Mouse (Mus musculus): Measurements from ENCODE around the gene C130026I21Rik. TPM values are rescaled to one million over a fixed set of nuclear protein-coding genes. Genes with fewer than 3 reads are reported as not detected.
"Not testable (repeated sequence)": the region's sequence is repeated elsewhere in the genome, so short reads cannot be mapped to it uniquely, and the experiment has no call there.

Gene C130026I21Rik
- polyA plus RNA-seq, 1 experiment from 2014 or later: not detected

- H3K9me3 ChIP-seq (ENCODE audit: control insufficient read depth, low read length); H3K27me3 ChIP-seq (ENCODE audit: control insufficient read depth, insufficient read depth, low read length); H3K4me2 ChIP-seq (ENCODE audit: low read depth); H3K36me3 ChIP-seq (ENCODE audit: control insufficient read depth, insufficient read depth, low read length); DNase-seq (ENCODE audit: low spot score); H3K4me1 ChIP-seq (ENCODE audit: control insufficient read depth, insufficient read depth, low read length); ATAC-seq (ENCODE audit: insufficient read depth, low FRiP score, low TSS enrichment); H3K27ac ChIP-seq (ENCODE audit: low read depth, low read length); H3K4me3 ChIP-seq (ENCODE audit: low read depth, low read length); H3K9ac ChIP-seq (ENCODE audit: low read length): not testable (repeated sequence)
- 83% methylated on average over 6 of the region's 7 CpGs for WGBS
Observed at GRCm38 (mm10) chr1:85099081-85099480, 171.3 kb downstream of the C130026I21Rik start.

DNA sequence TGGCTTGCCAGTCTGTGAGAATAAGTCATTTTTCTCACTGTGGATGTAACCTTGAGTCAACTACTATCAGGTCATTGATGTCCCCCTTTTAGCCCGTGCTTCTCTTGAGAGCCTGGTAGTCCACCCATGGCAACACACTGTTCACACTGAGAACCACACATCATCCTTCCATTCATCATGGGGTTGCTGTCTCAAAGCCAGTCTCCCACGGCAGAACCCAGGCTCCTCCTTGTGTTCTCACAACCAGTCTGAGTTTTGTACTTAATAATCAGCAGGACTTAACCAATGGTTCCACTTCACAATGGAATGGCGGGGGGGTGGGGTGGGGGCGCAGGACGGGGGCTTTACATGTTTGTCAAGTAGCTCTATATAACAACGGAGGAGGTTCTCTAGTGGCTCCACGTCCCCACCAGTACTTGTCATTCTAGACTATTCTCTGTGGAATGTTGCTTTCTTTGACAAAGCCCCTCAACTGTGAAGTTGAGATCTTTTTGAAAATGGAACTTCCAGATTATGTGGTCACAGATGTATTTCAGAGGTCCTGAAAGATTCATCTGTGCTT is 177.3 kb downstream of the C130026I21Rik start:
- not testable (repeated sequence) for H3K9ac ChIP-seq (ENCODE audit: low read length); H3K36me3 ChIP-seq (ENCODE audit: control insufficient read depth, insufficient read depth, low read length); H3K4me1 ChIP-seq (ENCODE audit: control insufficient read depth, insufficient read depth, low read length); H3K4me3 ChIP-seq (ENCODE audit: low read depth, low read length); DNase-seq (ENCODE audit: low spot score); ATAC-seq (ENCODE audit: insufficient read depth, low FRiP score, low TSS enrichment); H3K9me3 ChIP-seq (ENCODE audit: control insufficient read depth, low read length); H3K27ac ChIP-seq (ENCODE audit: low read depth, low read length); H3K4me2 ChIP-seq (ENCODE audit: low read depth); H3K27me3 ChIP-seq (ENCODE audit: control insufficient read depth, insufficient read depth, low read length)
- 81% methylated on average over 6 of the region's 7 CpGs for WGBS

DNA sequence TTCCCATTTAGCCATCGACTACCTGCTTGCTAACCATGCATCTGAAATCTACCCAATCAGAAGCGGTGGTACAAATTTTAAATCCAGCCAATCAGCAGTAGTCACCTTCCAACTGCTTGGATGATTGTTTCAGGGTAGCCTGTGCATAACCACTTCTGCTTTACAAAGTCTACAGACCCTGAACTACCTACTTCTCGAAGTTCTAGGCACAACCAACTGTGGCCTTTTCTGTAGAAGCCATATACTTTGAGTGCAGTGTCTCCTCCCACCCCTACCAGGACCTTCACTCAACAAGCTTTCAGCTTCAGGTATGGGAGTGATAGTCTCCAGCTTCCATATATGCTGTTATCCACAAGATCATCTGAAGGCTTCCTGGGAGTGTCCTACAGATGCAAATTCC is 178.2 kb downstream of the C130026I21Rik start:
- 63% methylated on average over 1 of the region's 3 CpGs for WGBS
- not testable (repeated sequence) for H3K36me3 ChIP-seq (ENCODE audit: control insufficient read depth, insufficient read depth, low read length); DNase-seq (ENCODE audit: low spot score); H3K4me2 ChIP-seq (ENCODE audit: low read depth); H3K9me3 ChIP-seq (ENCODE audit: control insufficient read depth, low read length); H3K9ac ChIP-seq (ENCODE audit: low read length); ATAC-seq (ENCODE audit: insufficient read depth, low FRiP score, low TSS enrichment); H3K27me3 ChIP-seq (ENCODE audit: control insufficient read depth, insufficient read depth, low read length); H3K4me3 ChIP-seq (ENCODE audit: low read depth, low read length); H3K4me1 ChIP-seq (ENCODE audit: control insufficient read depth, insufficient read depth, low read length); H3K27ac ChIP-seq (ENCODE audit: low read depth, low read length)

DNA sequence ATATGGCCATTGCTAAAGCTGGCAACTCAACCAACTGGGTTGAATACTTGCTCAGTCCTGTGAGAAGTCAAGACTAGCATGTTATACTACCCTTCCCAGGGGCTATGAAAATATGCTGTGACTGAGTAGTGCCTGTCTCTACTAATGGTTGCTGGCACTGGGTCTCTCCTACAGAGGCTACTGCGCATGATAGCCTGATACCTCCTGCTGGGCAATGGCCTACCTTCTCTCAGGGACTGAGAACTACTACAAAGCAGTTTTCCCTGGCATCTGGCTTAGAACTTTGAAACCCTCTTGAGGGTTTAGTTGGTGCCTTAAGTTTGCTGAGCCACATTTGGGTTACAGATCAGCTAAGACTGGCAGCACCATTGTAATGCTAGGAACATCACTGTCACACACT is 184.2 kb downstream of the C130026I21Rik start:
- not testable (repeated sequence) for H3K36me3 ChIP-seq (ENCODE audit: control insufficient read depth, insufficient read depth, low read length); H3K27ac ChIP-seq (ENCODE audit: low read depth, low read length); ATAC-seq (ENCODE audit: insufficient read depth, low FRiP score, low TSS enrichment); H3K9ac ChIP-seq (ENCODE audit: low read length); H3K4me1 ChIP-seq (ENCODE audit: control insufficient read depth, insufficient read depth, low read length); H3K27me3 ChIP-seq (ENCODE audit: control insufficient read depth, insufficient read depth, low read length); H3K9me3 ChIP-seq (ENCODE audit: control insufficient read depth, low read length); H3K4me3 ChIP-seq (ENCODE audit: low read depth, low read length); H3K4me2 ChIP-seq (ENCODE audit: low read depth); DNase-seq (ENCODE audit: low spot score)
- WGBS: 100% methylated on average over 1 of the region's 1 CpGs

GRCm38 (mm10) chr1:85084803-85085202 is 185.6 kb downstream of the C130026I21Rik start:
- H3K9me3 ChIP-seq (ENCODE audit: control insufficient read depth, low read length); H3K27ac ChIP-seq (ENCODE audit: low read depth, low read length); ATAC-seq (ENCODE audit: insufficient read depth, low FRiP score, low TSS enrichment); H3K36me3 ChIP-seq (ENCODE audit: control insufficient read depth, insufficient read depth, low read length); H3K4me1 ChIP-seq (ENCODE audit: control insufficient read depth, insufficient read depth, low read length); H3K27me3 ChIP-seq (ENCODE audit: control insufficient read depth, insufficient read depth, low read length); H3K9ac ChIP-seq (ENCODE audit: low read length); H3K4me2 ChIP-seq (ENCODE audit: low read depth); DNase-seq (ENCODE audit: low spot score); H3K4me3 ChIP-seq (ENCODE audit: low read depth, low read length): not testable (repeated sequence)
- 72% methylated on average over 3 of the region's 3 CpGs for WGBS

GRCm38 (mm10) chr1:85073099-85073498 is 197.3 kb downstream of the C130026I21Rik start:
- not testable (repeated sequence) for H3K36me3 ChIP-seq (ENCODE audit: control insufficient read depth, insufficient read depth, low read length); H3K4me3 ChIP-seq (ENCODE audit: low read depth, low read length); H3K9ac ChIP-seq (ENCODE audit: low read length); H3K27me3 ChIP-seq (ENCODE audit: control insufficient read depth, insufficient read depth, low read length); H3K4me1 ChIP-seq (ENCODE audit: control insufficient read depth, insufficient read depth, low read length); H3K27ac ChIP-seq (ENCODE audit: low read depth, low read length); ATAC-seq (ENCODE audit: insufficient read depth, low FRiP score, low TSS enrichment); H3K4me2 ChIP-seq (ENCODE audit: low read depth); H3K9me3 ChIP-seq (ENCODE audit: control insufficient read depth, low read length); DNase-seq (ENCODE audit: low spot score)
- WGBS: 68% methylated on average over 3 of the region's 3 CpGs

- H3K9me3 ChIP-seq (ENCODE audit: control insufficient read depth, low read length); H3K36me3 ChIP-seq (ENCODE audit: control insufficient read depth, insufficient read depth, low read length); DNase-seq (ENCODE audit: low spot score); H3K27me3 ChIP-seq (ENCODE audit: control insufficient read depth, insufficient read depth, low read length); H3K4me2 ChIP-seq (ENCODE audit: low read depth); H3K9ac ChIP-seq (ENCODE audit: low read length); H3K4me3 ChIP-seq (ENCODE audit: low read depth, low read length); H3K27ac ChIP-seq (ENCODE audit: low read depth, low read length); ATAC-seq (ENCODE audit: insufficient read depth, low FRiP score, low TSS enrichment); H3K4me1 ChIP-seq (ENCODE audit: control insufficient read depth, insufficient read depth, low read length): not testable (repeated sequence)
- 76% methylated on average over 3 of the region's 3 CpGs for WGBS
Observed at GRCm38 (mm10) chr1:85071690-85072089, 198.7 kb downstream of the C130026I21Rik start.

- DNase-seq (ENCODE audit: low spot score); H3K9me3 ChIP-seq (ENCODE audit: control insufficient read depth, low read length); H3K4me1 ChIP-seq (ENCODE audit: control insufficient read depth, insufficient read depth, low read length); H3K36me3 ChIP-seq (ENCODE audit: control insufficient read depth, insufficient read depth, low read length); H3K27me3 ChIP-seq (ENCODE audit: control insufficient read depth, insufficient read depth, low read length); H3K4me3 ChIP-seq (ENCODE audit: low read depth, low read length); H3K4me2 ChIP-seq (ENCODE audit: low read depth); H3K27ac ChIP-seq (ENCODE audit: low read depth, low read length); H3K9ac ChIP-seq (ENCODE audit: low read length); ATAC-seq (ENCODE audit: insufficient read depth, low FRiP score, low TSS enrichment): not testable (repeated sequence)
- WGBS: 82% methylated on average over 4 of the region's 6 CpGs
Observed at GRCm38 (mm10) chr1:85035801-85036200, 234.6 kb downstream of the C130026I21Rik start.

DNA sequence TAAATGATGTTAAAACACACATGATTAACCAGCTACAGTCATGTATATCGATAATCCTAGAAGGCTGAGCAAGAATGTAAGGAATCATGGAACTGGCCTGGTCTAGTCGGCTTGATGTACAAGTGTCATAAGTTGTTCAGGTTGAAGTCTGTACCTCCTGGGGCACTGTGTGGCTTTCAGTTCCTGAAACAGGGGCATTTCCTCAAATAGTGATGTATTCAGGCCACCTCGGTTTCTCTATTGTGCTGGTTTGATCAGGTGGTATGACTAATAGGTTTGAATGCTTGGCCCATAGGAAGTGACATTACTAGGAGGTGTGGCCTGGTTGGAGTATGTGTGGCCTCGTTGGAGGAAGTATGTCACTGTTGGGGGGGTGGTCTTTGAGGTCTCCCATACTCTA is 236.0 kb downstream of the C130026I21Rik start:
- not testable (repeated sequence) for H3K4me1 ChIP-seq (ENCODE audit: control insufficient read depth, insufficient read depth, low read length); H3K27ac ChIP-seq (ENCODE audit: low read depth, low read length); H3K4me3 ChIP-seq (ENCODE audit: low read depth, low read length); H3K36me3 ChIP-seq (ENCODE audit: control insufficient read depth, insufficient read depth, low read length); ATAC-seq (ENCODE audit: insufficient read depth, low FRiP score, low TSS enrichment); H3K4me2 ChIP-seq (ENCODE audit: low read depth); H3K9ac ChIP-seq (ENCODE audit: low read length); H3K27me3 ChIP-seq (ENCODE audit: control insufficient read depth, insufficient read depth, low read length); H3K9me3 ChIP-seq (ENCODE audit: control insufficient read depth, low read length); DNase-seq (ENCODE audit: low spot score)
- 90% methylated on average over 3 of the region's 4 CpGs for WGBS

Measured in neural tube, embryonic 11.5 days (tissue).